Mouse (Mus musculus): Measurements from ENCODE around the gene Egln3.
A peak's percentile ranks its signal among the peaks of the same experiment; 100 is the strongest.

Egln3 gene

DNA sequence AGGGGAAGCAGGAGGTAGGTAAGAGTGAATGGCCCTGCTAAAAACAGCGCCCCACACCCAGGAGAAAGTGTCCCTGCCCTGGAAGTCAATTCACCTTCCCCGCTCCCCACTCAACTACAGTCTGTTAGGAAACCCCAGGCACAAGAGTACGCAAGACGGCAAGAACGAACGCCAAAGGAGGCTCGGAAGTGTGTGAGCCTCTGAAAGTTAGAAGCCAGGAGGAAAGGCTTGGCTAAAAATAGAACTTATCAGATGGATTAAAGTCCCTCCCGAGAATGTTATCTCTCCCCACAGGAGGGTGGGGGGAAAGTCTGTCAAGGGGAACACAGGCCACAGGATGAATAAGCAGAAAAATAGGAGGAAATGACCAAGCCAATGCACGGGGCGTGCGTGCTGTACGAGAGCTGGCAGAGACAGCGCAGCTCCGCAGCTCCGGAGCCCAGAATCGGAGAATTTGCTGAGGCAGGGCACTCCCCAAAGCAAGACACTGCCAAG, 41.0 kb downstream of the Egln3 start:
- peak; percentile 38 for DNase-seq (ENCODE audit: low read depth)

- no peak for DNase-seq (ENCODE audit: low read depth)
Observed at GRCm38 (mm10) chr12:54161468-54162202, 42.0 kb downstream of the Egln3 start.

- no peak for DNase-seq (ENCODE audit: low read depth)
Observed at GRCm38 (mm10) chr12:54160279-54160678, 43.4 kb downstream of the Egln3 start.

- no peak for DNase-seq (ENCODE audit: low read depth)
Observed at GRCm38 (mm10) chr12:54154771-54155170, 48.9 kb downstream of the Egln3 start.

GRCm38 (mm10) chr12:54146943-54147556, 56.6 kb downstream of the Egln3 start:
- DNase-seq (ENCODE audit: low read depth): no peak
